Mouse (Mus musculus) bone marrow macrophage, adult 2 months (primary cell): ENCODE data around the gene Hspb9. TPM values are rescaled to one million over a fixed set of nuclear protein-coding genes. Genes with fewer than 3 reads are reported as not detected.
A peak's percentile ranks its signal among the peaks of the same experiment; 100 is the strongest.

ENCODE experiments used
- H3K27ac ChIP-seq: 2 replicates; pipeline ENCODE4 v1.5.1; 2012; ENCODE audit warnings: low read depth, low read length; ENCODE audit not compliant: insufficient read depth
- H3K4me1 ChIP-seq: 2 replicates; pipeline ENCODE4 v1.6.1; 2012; ENCODE audit warnings: low read length; ENCODE audit not compliant: control insufficient read depth, insufficient read depth
- H3K4me3 ChIP-seq: 2 replicates; pipeline ENCODE4 v1.5.1; 2012; ENCODE audit warnings: mild to moderate bottlenecking, low read length, moderate library complexity; ENCODE audit not compliant: insufficient read depth
- CTCF ChIP-seq: IDR thresholded peaks from 2 replicates; pipeline ENCODE4 v1.5.1; 2012; ENCODE audit warnings: low read depth, mild to moderate bottlenecking, low read length, moderate library complexity
- POLR2A ChIP-seq: IDR thresholded peaks from 2 replicates; pipeline ENCODE4 v1.6.1; 2012; ENCODE audit warnings: mild to moderate bottlenecking, low read depth, low read length, borderline replicate concordance
- polyA plus RNA-seq: library from polyadenylated mRNA; stranded (reverse); fragments of >200 nt; gene quantifications from 2 replicates; pipeline ENCODE4 v1.2.4, GENCODE M21; 2012; ENCODE audit not compliant: missing spikeins, insufficient read depth, insufficient read length

The Hspb9 gene
- polyA plus RNA-seq, 1 experiment, result not detected

DNA sequence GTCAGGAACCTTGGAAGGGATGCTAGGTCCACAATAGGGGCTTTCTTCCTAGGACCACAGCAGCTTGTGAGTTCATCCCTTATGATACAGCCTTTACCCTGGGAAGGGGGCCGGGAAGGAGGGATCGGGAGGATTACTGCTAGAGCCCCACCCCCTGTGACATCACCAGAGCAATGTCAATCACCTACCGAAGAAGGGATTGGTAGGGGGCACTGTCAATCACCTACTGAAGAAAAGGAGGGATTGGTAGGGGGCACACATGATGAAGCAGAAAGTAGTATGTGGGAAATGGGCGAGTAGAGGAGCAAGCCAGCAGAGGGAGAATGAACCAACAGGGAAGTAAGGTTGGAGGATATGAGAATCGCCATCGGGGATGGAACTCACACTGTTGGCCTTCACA, 42.8 kb downstream of the Hspb9 start:
- Histone ChIP-seq H3K4me3 (no peak overlapping the region), H3K27ac (no peak overlapping the region), H3K4me1 (peaks cover 9% of the 10 kb centered on the region)
- TF ChIP-seq CTCF, result no peak
- no peak for TF ChIP-seq POLR2A

DNA sequence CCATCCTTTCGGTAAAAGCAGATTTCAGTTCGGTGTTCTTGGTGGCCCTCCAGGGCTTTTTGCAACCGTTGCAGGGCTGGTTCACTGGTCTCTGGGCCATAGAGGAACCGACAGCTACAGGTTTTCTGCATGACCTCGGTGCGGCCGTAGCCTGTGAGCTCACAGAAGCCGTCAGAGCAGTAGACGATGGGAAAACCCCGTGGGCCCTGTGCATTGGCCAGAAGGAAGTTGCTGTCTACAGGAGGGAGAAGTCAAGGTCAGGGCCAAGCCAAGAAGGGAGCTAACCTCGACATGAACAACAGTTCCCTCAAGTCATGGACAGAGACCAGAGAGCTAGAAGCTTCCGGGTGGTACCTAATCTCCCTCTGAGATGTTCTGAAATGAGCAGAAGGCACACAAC, 43.9 kb downstream of the Hspb9 start:
- TF ChIP-seq CTCF (no peak), POLR2A (no peak)
- Histone ChIP-seq H3K4me3 (no peak overlapping the region), H3K27ac (no peak overlapping the region), H3K4me1 (peaks cover 9% of the 10 kb centered on the region)

DNA sequence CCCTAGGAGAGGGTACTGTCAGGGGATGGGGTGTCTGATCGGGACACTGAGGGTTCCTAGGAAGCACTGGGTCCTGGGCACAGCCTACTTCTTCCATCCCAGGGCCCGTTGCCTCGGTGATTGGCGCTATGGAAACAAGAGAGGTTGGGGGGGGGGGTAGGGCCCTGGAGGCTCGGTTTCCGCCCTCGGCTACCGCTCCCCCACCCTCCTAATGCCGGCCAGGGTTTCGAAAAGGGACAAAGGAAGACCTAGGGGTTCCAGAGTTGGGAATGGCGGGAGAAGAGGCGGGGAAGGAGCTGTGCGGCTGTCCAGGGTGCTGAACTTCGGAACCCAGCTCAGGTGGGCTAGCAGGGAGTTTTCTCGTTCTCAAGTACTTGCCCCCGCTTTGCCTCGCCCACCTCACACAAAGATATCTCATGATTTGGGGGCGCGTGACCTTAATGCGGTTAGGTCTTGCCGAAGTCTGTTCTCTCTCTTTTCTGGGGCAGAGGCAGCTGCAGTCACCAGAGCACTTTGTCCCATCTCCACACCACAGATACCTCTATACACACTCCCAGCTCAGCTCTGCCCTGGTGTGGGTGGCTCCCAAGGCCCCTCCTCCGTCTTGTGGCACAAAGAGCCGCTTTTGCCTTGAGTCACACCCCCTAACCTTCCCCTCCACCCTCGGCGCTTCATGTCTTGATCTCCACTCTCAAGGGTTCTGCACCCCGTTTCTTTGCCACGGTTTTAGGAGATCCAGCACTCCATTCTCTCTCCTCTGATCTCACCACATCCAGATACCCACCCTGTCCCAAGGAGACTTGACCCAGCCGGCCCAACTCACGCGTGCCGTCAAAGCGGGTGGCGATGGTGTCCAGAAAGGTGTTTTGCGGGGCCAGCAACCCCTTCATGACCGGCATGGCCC, 45.3 kb downstream of the Hspb9 start:
- TF ChIP-seq CTCF, result no peak
- H3K4me1 ChIP-seq, result peaks cover 9% of the 10 kb centered on the region
- H3K4me3 ChIP-seq, result peak overlapping the region; percentile 48
- no peak overlapping the region for H3K27ac ChIP-seq

DNA sequence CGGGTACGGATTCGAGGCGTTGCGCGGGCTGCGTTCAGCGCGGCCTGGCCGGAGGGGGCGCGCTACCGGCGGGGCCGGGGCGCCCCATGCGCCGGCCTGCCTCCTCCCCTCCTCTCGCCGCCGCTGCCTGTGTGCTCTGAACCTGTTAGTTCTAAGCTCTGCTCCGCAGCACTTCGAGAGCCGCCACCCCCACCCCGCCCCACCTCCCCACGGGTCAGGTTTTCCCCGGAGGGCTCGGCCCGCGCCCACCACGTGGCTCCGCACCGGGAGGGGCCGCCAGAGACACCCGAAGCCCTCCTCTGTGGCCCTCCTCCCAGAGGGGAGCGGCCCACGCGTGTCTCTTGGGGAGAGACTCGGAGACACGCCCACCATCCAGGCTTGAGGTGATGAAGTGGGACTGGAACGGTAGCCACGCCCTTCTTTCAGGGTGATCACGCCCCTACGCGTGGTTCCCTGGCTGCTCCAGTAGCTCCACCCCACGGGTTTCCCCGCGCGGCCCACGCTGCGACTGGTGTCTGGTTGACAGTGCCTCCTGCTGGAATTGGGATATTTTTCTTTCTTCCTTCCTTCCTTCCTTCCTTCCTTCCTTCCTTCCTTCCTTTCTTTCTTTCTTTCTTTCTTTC, 46.1 kb downstream of the Hspb9 start, which contains the start of gene Kcnh4:
TSS of gene Kcnh4 (minus strand) at position 332 of the 623 bp plus-strand sequence.
- Histone ChIP-seq H3K27ac (no peak within 1 kb of the TSS), H3K4me3 (peak within 1 kb of the TSS; percentile 48), H3K4me1 (peaks cover 9% of the 10 kb centered on the region)
- TF ChIP-seq CTCF (no peak), POLR2A (no peak)

DNA sequence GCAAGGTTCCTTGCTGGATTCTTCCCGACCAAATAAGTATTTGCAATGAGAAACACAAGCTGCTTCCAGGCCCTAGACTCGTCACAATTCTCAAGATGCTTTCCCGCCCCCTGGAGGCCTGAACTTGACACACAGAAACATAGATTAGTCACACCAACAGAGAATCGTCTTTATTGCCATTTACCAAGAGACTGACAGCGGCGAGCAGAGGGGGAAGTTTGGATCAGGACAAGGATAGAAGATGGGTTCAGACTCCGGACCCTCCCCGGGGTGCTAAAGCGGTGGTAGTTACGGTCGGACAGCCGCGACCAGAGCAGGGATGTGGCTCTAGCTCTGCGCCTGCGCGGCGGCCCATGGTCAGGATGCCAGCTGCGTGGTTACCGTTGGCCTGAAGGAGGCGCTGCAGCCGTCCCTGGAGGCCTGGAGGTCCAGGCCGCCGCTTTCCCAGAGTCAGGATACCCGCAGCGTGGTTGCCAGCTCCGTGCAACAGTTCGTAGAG, 47.9 kb downstream of the Hspb9 start:
- peak overlapping the region; percentile 56 for H3K4me3 ChIP-seq
- TF ChIP-seq CTCF (peak; percentile 38; the same call in 1 of the 2 replicates), POLR2A (no peak)
- H3K4me1 ChIP-seq, result peaks cover 9% of the 10 kb centered on the region
- H3K27ac ChIP-seq, result no peak overlapping the region

DNA sequence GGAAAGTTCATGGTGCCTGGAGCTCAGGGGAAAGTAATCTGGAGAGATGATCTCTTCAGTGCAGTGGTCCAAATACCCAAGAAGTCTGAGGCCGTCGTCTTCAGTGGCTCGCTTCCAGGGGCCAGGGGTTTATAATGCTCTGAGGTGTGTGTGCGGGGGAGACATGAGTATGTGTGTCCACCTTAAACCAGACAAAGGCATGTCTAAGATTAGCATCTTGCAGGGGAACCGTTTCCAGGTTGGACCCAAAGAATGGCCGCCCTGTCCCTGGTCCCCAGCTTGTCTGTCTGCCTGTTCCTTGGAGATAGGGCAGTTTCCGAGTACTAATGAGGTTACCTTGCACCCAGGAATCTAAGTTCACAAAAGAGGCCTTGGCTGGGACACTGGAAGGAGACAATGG, 49.2 kb downstream of the Hspb9 start, which contains the start of gene Hcrt:
TSS of gene Hcrt (minus strand) at position 101 of the 400 bp plus-strand sequence.
- Histone ChIP-seq H3K4me3 (peak within 1 kb of the TSS; percentile 56), H3K4me1 (peaks cover 3% of the 10 kb centered on the region), H3K27ac (no peak within 1 kb of the TSS)
- TF ChIP-seq POLR2A (no peak), CTCF (no peak)

Other genes with a start within 250 kb of the Hspb9 start
- 4.7 and 6.1 TPM in 2 replicates for gene Klhl11, start 241.1 kb upstream of the Hspb9 start, polyA plus RNA-seq
- gene Acly, start 185.8 kb upstream of the Hspb9 start, polyA plus RNA-seq, result 51.4 and 62.3 TPM in 2 replicates
- gene Ttc25, start 168.2 kb upstream of the Hspb9 start, polyA plus RNA-seq, result 0.19 and 0.34 TPM in 2 replicates
- 40.3 and 41.2 TPM in 2 replicates for gene Cnp, start 138.9 kb upstream of the Hspb9 start, polyA plus RNA-seq
- 46.6 and 52.5 TPM in 2 replicates for gene Nkiras2, start 94.6 kb upstream of the Hspb9 start, polyA plus RNA-seq
- gene Dnajc7, start 93.7 kb upstream of the Hspb9 start, polyA plus RNA-seq, result 324 and 349 TPM in 2 replicates
- gene Zfp385c, start 21.4 kb upstream of the Hspb9 start, polyA plus RNA-seq, result not detected in 2 replicates
- gene Dhx58, start 9.6 kb upstream of the Hspb9 start, polyA plus RNA-seq, result 58.8 and 58.9 TPM in 2 replicates
- 18.8 and 18.9 TPM in 2 replicates for gene Kat2a, start 1.4 kb upstream of the Hspb9 start, polyA plus RNA-seq
- 269 and 300 TPM in 2 replicates for gene Rab5c, start 24.4 kb downstream of the Hspb9 start, polyA plus RNA-seq
- gene Kcnh4, start 46.1 kb downstream of the Hspb9 start, polyA plus RNA-seq, result not detected in 2 replicates
- gene Hcrt, start 49.1 kb downstream of the Hspb9 start, polyA plus RNA-seq, result not detected in 2 replicates
- 12.0 and 15.6 TPM in 2 replicates for gene Ghdc, start 57.1 kb downstream of the Hspb9 start, polyA plus RNA-seq
- gene Stat5b, start 136.9 kb downstream of the Hspb9 start, polyA plus RNA-seq, result 30.8 and 30.9 TPM in 2 replicates
- 16.3 and 20.7 TPM in 2 replicates for gene Stat5a, start 145.5 kb downstream of the Hspb9 start, polyA plus RNA-seq
- 73.3 and 76.6 TPM in 2 replicates for gene Stat3, start 225.7 kb downstream of the Hspb9 start, polyA plus RNA-seq